Mouse (Mus musculus) MEL (cell line): ENCODE measurements around the gene Gtpbp10. TPM values are rescaled to one million over a fixed set of nuclear protein-coding genes. Genes with fewer than 3 reads are reported as not detected.
A peak's percentile ranks its signal among the peaks of the same experiment; 100 is the strongest.

Experiments used
- DNase-seq: peaks from one replicate; pipeline ENCODE4 v3.0.0; 2011; ENCODE audit warnings: low read depth, low spot score
- H3K27ac ChIP-seq: 2 replicates; pipeline ENCODE4 v1.5.1; 2012; ENCODE audit warnings: low read depth, mild to moderate bottlenecking, control low read depth, low read length, moderate library complexity; ENCODE audit not compliant: control insufficient read depth
- H3K27me3 ChIP-seq, 2 experiments: fragments of 150-350 bp in 1 of 2; sonication (generic) in 1 of 2; 2 replicates each; pipeline ENCODE4 v1.6.1; 2012; ENCODE audit warnings: low read length in 2 of 2, mild to moderate bottlenecking in 2 of 2, improper control_type of control experiment in 1 of 2, moderate library complexity in 1 of 2; ENCODE audit not compliant: insufficient read depth in 2 of 2, control insufficient read depth in 1 of 2
- H3K36me3 ChIP-seq, 2 experiments: 2 replicates each; pipeline ENCODE4 v1.6.1; 2012 to 2014; ENCODE audit warnings: low read length in 2 of 2, improper control_type of control experiment in 1 of 2, inconsistent platforms in 1 of 2, mild to moderate bottlenecking in 1 of 2; ENCODE audit not compliant: insufficient read depth in 2 of 2, control insufficient read depth in 1 of 2
- H3K4me1 ChIP-seq, 2 experiments: fragments of 150-350 bp in 1 of 2; sonication (generic) in 1 of 2; 2 replicates each; pipeline ENCODE4 v1.6.1; 2012; ENCODE audit warnings: low read length in 2 of 2, improper control_type of control experiment in 1 of 2, mild to moderate bottlenecking in 1 of 2; ENCODE audit not compliant: insufficient read depth in 2 of 2, control insufficient read depth in 1 of 2
- H3K4me3 ChIP-seq, 2 experiments: fragments of 150-350 bp in 1 of 2; sonication (generic) in 1 of 2; 2 replicates each; pipeline ENCODE4 v1.5.1; 2012; ENCODE audit warnings: low read depth in 2 of 2, low read length in 2 of 2, mild to moderate bottlenecking in 2 of 2, moderate library complexity in 2 of 2, control low read depth in 1 of 2, improper control_type of control experiment in 1 of 2; ENCODE audit not compliant: control insufficient read depth in 1 of 2, insufficient read depth in 1 of 2
- H3K79me2 ChIP-seq: 2 replicates; pipeline ENCODE4 v1.6.1; 2012; ENCODE audit warnings: mild to moderate bottlenecking, low read length, moderate library complexity; ENCODE audit not compliant: control insufficient read depth, poor library complexity, insufficient read depth
- H3K9ac ChIP-seq: 2 replicates; pipeline ENCODE4 v1.6.1; 2012; ENCODE audit warnings: low read depth, mild to moderate bottlenecking, control low read depth, low read length, moderate library complexity; ENCODE audit not compliant: control insufficient read depth, poor library complexity, severe bottlenecking
- H3K9me3 ChIP-seq: fragments of 150-350 bp; sonication (generic); replicated peaks from 2 replicates; pipeline ENCODE4 v1.6.1; 2012; ENCODE audit warnings: mild to moderate bottlenecking, low read length, improper control_type of control experiment, moderate library complexity; ENCODE audit not compliant: insufficient read depth
- CHD2 ChIP-seq: IDR thresholded peaks from 2 replicates; pipeline ENCODE4 v1.6.1; 2011; ENCODE audit warnings: low read length, improper control_type of control experiment
- ELF1 ChIP-seq: IDR thresholded peaks from 2 replicates; pipeline ENCODE4 v1.6.1; 2014; ENCODE audit warnings: low read depth, mild to moderate bottlenecking, inconsistent platforms, low read length, improper control_type of control experiment, moderate library complexity
- GABPA ChIP-seq: IDR thresholded peaks from 2 replicates; pipeline ENCODE4 v1.6.1; 2012; ENCODE audit warnings: low read depth, mild to moderate bottlenecking, inconsistent platforms, low read length, improper control_type of control experiment, moderate library complexity
- HCFC1 ChIP-seq: IDR thresholded peaks from 2 replicates; pipeline ENCODE4 v1.6.1; 2012; ENCODE audit warnings: low read depth, mild to moderate bottlenecking, inconsistent platforms, low read length, improper control_type of control experiment, moderate library complexity
- JUND ChIP-seq: IDR thresholded peaks from 2 replicates; pipeline ENCODE4 v1.6.1; 2011; ENCODE audit warnings: low read depth, mild to moderate bottlenecking, improper control_type of control experiment, low read length
- MAFK ChIP-seq: IDR thresholded peaks from 2 replicates; pipeline ENCODE4 v1.6.1; 2011; ENCODE audit warnings: low read depth, mild to moderate bottlenecking, low read length, improper control_type of control experiment, borderline replicate concordance
- MAX ChIP-seq: IDR thresholded peaks from 2 replicates; pipeline ENCODE4 v1.6.1; 2011; ENCODE audit warnings: low read length, improper control_type of control experiment
- MAZ ChIP-seq: IDR thresholded peaks from 2 replicates; pipeline ENCODE4 v1.6.1; 2012; ENCODE audit warnings: low read depth, mild to moderate bottlenecking, inconsistent platforms, low read length, improper control_type of control experiment
- MEF2A ChIP-seq: IDR thresholded peaks from 2 replicates; pipeline ENCODE4 v1.6.1; 2014; ENCODE audit warnings: low read depth, mild to moderate bottlenecking, inconsistent platforms, low read length, improper control_type of control experiment; ENCODE audit not compliant: poor library complexity, insufficient replicate concordance, severe bottlenecking; ENCODE audit errors: extremely low read depth
- POLR2A ChIP-seq, 2 experiments: IDR thresholded peaks; 2 replicates each; pipeline ENCODE4 v1.6.1; 2011 to 2012; ENCODE audit warnings: low read length in 2 of 2, mild to moderate bottlenecking in 2 of 2, control low read depth in 1 of 2, improper control_type of control experiment in 1 of 2, low read depth in 1 of 2, moderate library complexity in 1 of 2; ENCODE audit not compliant: control insufficient read depth in 1 of 2, insufficient read depth in 1 of 2, poor library complexity in 1 of 2
- SIN3A ChIP-seq: IDR thresholded peaks from 2 replicates; pipeline ENCODE4 v1.6.1; 2012; ENCODE audit warnings: low read length, improper control_type of control experiment, inconsistent platforms
- UBTF ChIP-seq: IDR thresholded peaks from 2 replicates; pipeline ENCODE4 v1.6.1; 2012; ENCODE audit warnings: low read depth, mild to moderate bottlenecking, inconsistent platforms, low read length, improper control_type of control experiment, moderate library complexity, borderline replicate concordance; ENCODE audit not compliant: insufficient read depth
- USF2 ChIP-seq, 2 experiments: IDR thresholded peaks; 2 replicates each; pipeline ENCODE4 v1.6.1; 2011 to 2012; ENCODE audit warnings: improper control_type of control experiment in 2 of 2, low read length in 2 of 2, borderline replicate concordance in 1 of 2, inconsistent platforms in 1 of 2, low read depth in 1 of 2, mild to moderate bottlenecking in 1 of 2; ENCODE audit not compliant: insufficient read depth in 1 of 2
- ZC3H11A ChIP-seq: IDR thresholded peaks from 2 replicates; pipeline ENCODE4 v1.6.1; 2012; ENCODE audit warnings: low read depth, mild to moderate bottlenecking, inconsistent platforms, low read length, improper control_type of control experiment
- polyA plus RNA-seq, 2 experiments: library from polyadenylated mRNA; stranded (reverse) in 1 of 2; unstranded in 1 of 2; fragments of >175 nt in 1 of 2; fragments of >200 nt in 1 of 2; gene quantifications; 2 replicates each; pipeline versions ENCODE4 v1.2.1 to v1.2.4; 2012; ENCODE audit warnings: low replicate concordance in 2 of 2, low read depth in 1 of 2; ENCODE audit not compliant: insufficient read length in 2 of 2, insufficient read depth in 1 of 2, missing spikeins in 1 of 2
- total RNA-seq: library from RNA; depleted of rRNA; stranded (reverse); fragments of 300-350 nt; gene quantifications from 2 replicates; pipeline ENCODE4 v1.2.3, GENCODE M21; 2012

Gene Gtpbp10
- total and polyA plus RNA-seq, 3 experiments: not detected

DNA sequence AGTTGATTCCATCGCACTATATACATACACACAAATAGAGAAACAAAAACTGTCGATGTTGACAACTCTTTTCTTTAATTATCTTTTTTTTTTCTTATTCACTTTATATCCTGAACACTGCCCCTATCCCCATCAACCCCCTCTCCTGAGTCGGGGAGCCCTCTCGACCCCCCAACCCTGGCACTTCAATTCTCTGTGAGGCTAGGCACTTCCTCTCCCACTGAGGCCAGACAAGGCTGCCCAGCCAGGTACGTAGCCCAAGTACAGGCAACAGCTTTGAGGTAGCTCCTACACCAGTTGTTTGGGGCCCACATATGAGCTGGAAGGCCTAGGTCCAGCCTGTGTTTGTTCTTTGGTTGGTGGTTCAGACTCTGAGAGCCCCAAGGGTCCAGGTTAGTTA, 43.9 kb downstream of the Gtpbp10 start:
- no peak for DNase-seq
- no peak overlapping the region for H3K27ac ChIP-seq
- no peaks in the 10 kb centered on the region for H3K9me3 ChIP-seq
- no peak for TF ChIP-seq POLR2A (IDR thresholded peaks at IDR 0.05; ENCODE audit: control insufficient read depth in 1 of 2, insufficient read depth in 1 of 2, low read depth in 1 of 2, low read length in 2 of 2, poor library complexity in 1 of 2)
- TF ChIP-seq MAX: no peak
- TF ChIP-seq MAZ: no peak
- TF ChIP-seq JUND: no peak
- no peak for TF ChIP-seq MEF2A
- TF ChIP-seq UBTF: no peak
- TF ChIP-seq ELF1: no peak
- TF ChIP-seq MAFK: no peak
- no peak for TF ChIP-seq USF2 (IDR thresholded peaks at IDR 0.05; ENCODE audit: borderline replicate concordance in 1 of 2, insufficient read depth in 1 of 2, low read depth in 1 of 2, low read length in 2 of 2)
- no peak for TF ChIP-seq ZC3H11A
- no peak for TF ChIP-seq CHD2
- TF ChIP-seq, all 39 proteins: peak for 0
- Histone ChIP-seq H3K4me3 (peak overlapping the region in 1 of 2 experiments; percentile 70; a peak in 1 of 4 replicates), H3K4me1 (no peaks in the 10 kb centered on the region), H3K9ac (no peak overlapping the region), H3K79me2 (0 out of 2 replicates have a peak, but pooled peaks cover 1% of the 10 kb centered on the region), H3K36me3 (no peaks in the 10 kb centered on the region), H3K27me3 (no peaks in the 10 kb centered on the region; a peak in 1 of 4 replicates)

GRCm38 (mm10) chr5:5514196-5515076, 44.9 kb downstream of the Gtpbp10 start, which contains the start of gene Cldn12:
TSS of gene Cldn12 (minus strand) at chr5:5514958.
- Histone ChIP-seq H3K9ac (peak within 1 kb of the TSS; percentile 82), H3K4me1 (no peaks in the 10 kb centered on the region), H3K27me3 (no peaks in the 10 kb centered on the region; a peak in 1 of 4 replicates), H3K9me3 (no peaks in the 10 kb centered on the region), H3K79me2 (0 out of 2 replicates have a peak, but pooled peaks cover 1% of the 10 kb centered on the region), H3K27ac (no peak within 1 kb of the TSS), H3K4me3 (peak within 1 kb of the TSS; percentile 70 to 81)
- peak; percentile 81 for DNase-seq
- TF ChIP-seq MAX (0 out of 2 replicates have a peak, but pooled peaks have one; percentile 14), JUND (no peak), GABPA (no peak), HCFC1 (peak; percentile 84), UBTF (no peak), SIN3A (no peak), ELF1 (peak; percentile 46; the same call in 1 of the 2 replicates)
- TF ChIP-seq, all 39 proteins: peak for 3
- no peaks in the 10 kb centered on the region for H3K36me3 ChIP-seq
